Mouse (Mus musculus) testis, postnatal 14 days (tissue): ENCODE results near the gene Golga4.

Experiments used
- DNase-seq: peaks from one replicate; pipeline ENCODE4 v3.0.0; 2021; ENCODE audit warnings: low spot score

Gene Golga4

GRCm38 (mm10) chr9:118506020-118506403 lies at the start of gene Golga4:
Gene Golga4, plus strand, starts transcription at chr9:118506267.
- DNase-seq, result peak; percentile 89

GRCm38 (mm10) chr9:118456405-118456804 lies 49.7 kb upstream of the Golga4 start:
- DNase-seq, result no peak

- no peak for DNase-seq
Measured at GRCm38 (mm10) chr9:118458039-118458438, 48.0 kb upstream of the Golga4 start.

GRCm38 (mm10) chr9:118464031-118464430 lies 42.0 kb upstream of the Golga4 start:
- no peak for DNase-seq

GRCm38 (mm10) chr9:118468301-118468700 lies 37.8 kb upstream of the Golga4 start:
- no peak for DNase-seq

- DNase-seq, result no peak
Measured at GRCm38 (mm10) chr9:118469272-118469671, 36.8 kb upstream of the Golga4 start.

GRCm38 (mm10) chr9:118471296-118471695 lies 34.8 kb upstream of the Golga4 start:
- DNase-seq, result no peak

GRCm38 (mm10) chr9:118476211-118476765 lies 29.8 kb upstream of the Golga4 start:
- no peak for DNase-seq

- DNase-seq, result no peak
Measured at GRCm38 (mm10) chr9:118476766-118477271, 29.2 kb upstream of the Golga4 start.

- DNase-seq, result no peak
Measured at GRCm38 (mm10) chr9:118477281-118477931, 28.7 kb upstream of the Golga4 start.

GRCm38 (mm10) chr9:118477961-118478360 lies 28.1 kb upstream of the Golga4 start, which contains the start of gene Eomes:
Gene Eomes, plus strand, starts transcription at chr9:118478212.
- DNase-seq, result no peak

GRCm38 (mm10) chr9:118478458-118478838 lies 27.6 kb upstream of the Golga4 start:
- DNase-seq, result no peak

- no peak for DNase-seq
Measured at GRCm38 (mm10) chr9:118478839-118479507, 27.1 kb upstream of the Golga4 start.

GRCm38 (mm10) chr9:118479508-118480291 lies 26.4 kb upstream of the Golga4 start:
- no peak for DNase-seq

GRCm38 (mm10) chr9:118480292-118480690 lies 25.8 kb upstream of the Golga4 start:
- DNase-seq, result no peak

- no peak for DNase-seq
Measured at GRCm38 (mm10) chr9:118482210-118482609, 23.9 kb upstream of the Golga4 start.

GRCm38 (mm10) chr9:118486361-118487095 lies 19.5 kb upstream of the Golga4 start:
- no peak for DNase-seq

- DNase-seq, result no peak
Measured at GRCm38 (mm10) chr9:118487096-118487395, 19.0 kb upstream of the Golga4 start.

- DNase-seq, result no peak
Measured at GRCm38 (mm10) chr9:118487636-118488035, 18.4 kb upstream of the Golga4 start.

GRCm38 (mm10) chr9:118488138-118488895 lies 17.8 kb upstream of the Golga4 start:
- DNase-seq, result no peak
